8 mouse cellular contexts compared by ENCODE assay signal in genomic region chr12:83317646-83318443, GRCm38 (mm10).
DNase-seq lines count a peak whose midpoint lies in the region; ATAC-seq lines count a peak whose summit lies in the region.
"Had no signal": no experiment of that assay in that cellular context is flagged by ENCODE, and none has a peak within 500 bp of the region (broad histone marks: within the 10 kb centered on the region; RNA-seq: fewer than 3 reads in every experiment).

No protein-coding gene starts in this region.

- H3K4me2 ChIP-seq in hindbrain, embryonic 13.5 days: no peak overlapping the region
- no peak overlapping the region for H3K4me2 ChIP-seq in hindbrain, embryonic 14.5 days (replicated peaks)
- no peak overlapping the region for H3K4me2 ChIP-seq in liver, embryonic 13.5 days

- H3K36me3 ChIP-seq in hindbrain, embryonic 13.5 days: no peaks in the 10 kb centered on the region
- no peaks in the 10 kb centered on the region for H3K36me3 ChIP-seq in hindbrain, embryonic 14.5 days (replicated peaks; ENCODE audit: control insufficient read depth, insufficient read depth)
- no peaks in the 10 kb centered on the region for H3K36me3 ChIP-seq in liver, embryonic 13.5 days

- 60% methylated on average over 8 of the region's 8 CpGs for WGBS in hindbrain, embryonic 13.5 days
- 63% methylated on average over 8 of the region's 8 CpGs for WGBS in hindbrain, embryonic 14.5 days
- WGBS in liver, embryonic 13.5 days (ENCODE audit: insufficient replicate concordance): 57% methylated on average over 8 of the region's 8 CpGs

- peaks cover 19% of the 10 kb centered on the region for H3K4me1 ChIP-seq in hindbrain, embryonic 13.5 days (replicated peaks)
- H3K4me1 ChIP-seq in hindbrain, embryonic 14.5 days (replicated peaks; ENCODE audit: control insufficient read depth, insufficient read depth, low read length): no peaks in the 10 kb centered on the region; the same call in 1 of the 2 replicates
- peaks cover 30% of the 10 kb centered on the region for H3K4me1 ChIP-seq in liver, embryonic 13.5 days (replicated peaks)

- no peak for DNase-seq in hindbrain, embryonic 14.5 days (ENCODE audit: low spot score)
- peak; percentile 21 for DNase-seq in spleen, adult 12 weeks (ENCODE audit: low spot score)
- DNase-seq in spleen, adult 18-20 months: no peak
- DNase-seq in liver, embryonic 13.5 days: peak; percentile 15
- no peak for DNase-seq in layer of hippocampus, adult 11-12 months (ENCODE audit: low spot score)
- no peak for DNase-seq in frontal cortex, postnatal 36 days (ENCODE audit: low spot score in 2 of 2)
- DNase-seq: kidney, adult 2 months had no signal

- H3K27me3 ChIP-seq in hindbrain, embryonic 13.5 days: no peaks in the 10 kb centered on the region
- H3K27me3 ChIP-seq in hindbrain, embryonic 14.5 days (ENCODE audit: control insufficient read depth, insufficient read depth, low read length): no peaks in the 10 kb centered on the region
- no peaks in the 10 kb centered on the region for H3K27me3 ChIP-seq in liver, embryonic 13.5 days

- peak; percentile 36; the same call in 1 of the 2 replicates for ATAC-seq in hindbrain, embryonic 13.5 days (ENCODE audit: low FRiP score)
- no peak for ATAC-seq in hindbrain, embryonic 14.5 days (ENCODE audit: low FRiP score)
- peak; percentile 76 for ATAC-seq in liver, embryonic 13.5 days (ENCODE audit: low read depth)

- no peaks in the 10 kb centered on the region for H3K9me3 ChIP-seq in hindbrain, embryonic 13.5 days
- H3K9me3 ChIP-seq in hindbrain, embryonic 14.5 days (ENCODE audit: control insufficient read depth, low read length): no peaks in the 10 kb centered on the region
- H3K9me3 ChIP-seq in liver, embryonic 13.5 days (replicated peaks): no peaks in the 10 kb centered on the region

- no peak overlapping the region for H3K4me3 ChIP-seq in hindbrain, embryonic 13.5 days
- H3K4me3 ChIP-seq in hindbrain, embryonic 14.5 days (replicated peaks; ENCODE audit: low read length): no peak overlapping the region
- H3K4me3 ChIP-seq in liver, embryonic 13.5 days (replicated peaks): no peak overlapping the region

- H3K9ac ChIP-seq in hindbrain, embryonic 13.5 days: 0 out of 2 replicates have a peak overlapping the region, but pooled peaks have one; percentile 29
- no peak overlapping the region for H3K9ac ChIP-seq in hindbrain, embryonic 14.5 days
- no peak overlapping the region for H3K9ac ChIP-seq in liver, embryonic 13.5 days

- H3K27ac ChIP-seq in hindbrain, embryonic 13.5 days: no peak overlapping the region
- H3K27ac ChIP-seq in hindbrain, embryonic 14.5 days: no peak overlapping the region
- H3K27ac ChIP-seq in liver, embryonic 13.5 days: no peak overlapping the region; the same call in 1 of the 2 replicates

Comparison
In these comparisons a context has a peak if more than half of its experiments do, and no peak if none do; other contexts are left out.
1. DNase-seq: peak in spleen, adult 12 weeks (single experiment) and liver, embryonic 13.5 days (single experiment); none in hindbrain, embryonic 14.5 days (single experiment), spleen, adult 18-20 months (0 of 2), layer of hippocampus, adult 11-12 months (single experiment) and frontal cortex, postnatal 36 days (0 of 2).